Mouse (Mus musculus): ENCODE measurements around the gene Dnaja3.

- TF ChIP-seq CTCF (IDR thresholded peaks at IDR 0.05; ENCODE audit: insufficient read depth, low read depth, low read length) (no peak), POLR2A (IDR thresholded peaks at IDR 0.05; ENCODE audit: insufficient read depth, low read depth, low read length) (no peak)
Observed at GRCm38 (mm10) chr16:4670317-4670716, 30.5 kb downstream of the Dnaja3 start.

Measured in olfactory bulb, adult 2 months (tissue).